Mouse (Mus musculus) CD4-positive helper T cell, adult 2 months (primary cell): ENCODE results near the gene Map2k4.

Experiments used
- DNase-seq: peaks from one replicate; pipeline ENCODE4 v3.0.0-alpha.2; 2012; ENCODE audit warnings: low read depth, missing footprints, low spot score

The Map2k4 gene

GRCm38 (mm10) chr11:65788154-65788553 lies at the start of gene Map2k4:
TSS of gene Map2k4 (minus strand) at chr11:65788297.
- DNase-seq, result peak; percentile 96

- DNase-seq, result no peak
Observed at GRCm38 (mm10) chr11:65824556-65824955, 36.5 kb upstream of the Map2k4 start.

DNA sequence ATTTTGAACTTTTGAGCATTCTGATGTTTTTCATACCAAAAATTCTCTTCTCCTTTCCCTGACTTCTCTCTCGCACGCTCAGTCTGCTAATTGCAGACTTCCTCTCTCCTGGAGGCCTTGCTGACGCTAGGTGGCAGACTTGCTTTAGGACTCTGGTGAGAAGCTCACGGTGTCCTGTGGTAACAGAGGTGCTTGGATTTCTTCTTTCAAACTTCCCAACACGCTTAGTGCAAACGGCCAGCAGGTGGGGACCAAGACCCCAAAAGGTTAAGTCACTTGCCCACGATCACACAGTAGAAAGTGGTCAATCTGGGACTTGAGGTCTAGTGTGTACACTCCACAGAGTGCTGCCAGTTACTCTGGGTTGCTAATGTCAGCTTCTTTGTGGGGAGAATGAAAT lies 32.8 kb upstream of the Map2k4 start:
- DNase-seq, result peak; percentile 20

GRCm38 (mm10) chr11:65820280-65820679 lies 32.2 kb upstream of the Map2k4 start:
- DNase-seq, result no peak

- no peak for DNase-seq
Observed at GRCm38 (mm10) chr11:65818193-65818592, 30.1 kb upstream of the Map2k4 start.

GRCm38 (mm10) chr11:65816237-65816636 lies 28.1 kb upstream of the Map2k4 start:
- no peak for DNase-seq

GRCm38 (mm10) chr11:65814381-65814780 lies 26.3 kb upstream of the Map2k4 start:
- DNase-seq, result no peak

- DNase-seq, result no peak
Observed at GRCm38 (mm10) chr11:65812088-65812487, 24.0 kb upstream of the Map2k4 start.

DNA sequence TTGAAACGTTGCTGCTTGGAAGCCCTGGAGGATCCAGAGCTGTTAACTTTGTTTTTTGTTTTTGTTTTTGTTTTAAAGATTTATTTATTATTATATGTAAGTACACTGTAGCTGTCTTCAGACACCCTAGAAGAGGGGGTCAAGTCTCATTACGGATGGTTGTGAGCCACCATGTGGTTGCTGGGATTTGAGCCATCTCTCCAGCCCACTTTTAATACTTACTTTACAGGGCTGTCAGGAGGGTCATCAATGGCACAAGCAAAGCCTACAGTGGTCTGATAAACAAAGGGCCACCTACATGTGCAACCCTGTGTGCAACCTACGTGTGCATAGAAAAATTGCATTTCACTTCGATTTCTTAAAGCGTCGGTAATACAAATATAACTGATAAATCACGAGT lies 19.5 kb upstream of the Map2k4 start:
- DNase-seq, result no peak

DNA sequence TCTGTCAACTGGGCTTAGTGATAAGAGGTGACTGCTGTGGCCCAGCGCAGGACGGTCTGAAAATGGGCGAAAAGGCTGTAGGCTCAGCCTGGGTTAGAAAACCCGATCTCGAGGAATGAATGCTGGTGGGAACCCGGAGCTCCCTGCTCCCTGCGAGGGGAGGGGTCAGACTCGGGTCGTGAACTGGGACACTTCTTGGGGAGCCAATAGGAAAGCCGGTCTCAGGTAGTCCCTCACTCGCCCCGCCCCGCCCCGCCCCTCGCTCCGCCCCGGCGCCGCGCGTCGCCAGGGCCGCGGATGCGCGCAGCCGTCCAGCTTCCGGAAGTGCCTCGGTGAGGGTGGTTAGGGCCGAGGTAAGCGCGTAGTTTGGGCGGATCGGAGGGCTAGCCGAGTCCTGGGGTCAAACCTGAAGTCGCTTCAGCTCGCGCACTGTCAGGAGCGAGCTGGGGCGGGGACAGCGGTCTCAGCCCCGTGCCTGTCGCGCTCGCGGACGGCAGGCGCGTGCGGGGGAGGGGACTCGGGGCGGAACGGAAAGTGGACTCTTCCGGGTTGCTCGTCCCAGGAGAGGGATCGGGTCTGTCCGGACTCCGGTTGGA lies 18.9 kb upstream of the Map2k4 start, which contains the start of gene Zkscan6:
Gene Zkscan6 (plus strand): TSS at position 267 of the 596 bp plus-strand sequence.
- peak; percentile 94 for DNase-seq

- DNase-seq, result peak; percentile 79
Observed at GRCm38 (mm10) chr11:65806321-65806904, 18.3 kb upstream of the Map2k4 start.

DNA sequence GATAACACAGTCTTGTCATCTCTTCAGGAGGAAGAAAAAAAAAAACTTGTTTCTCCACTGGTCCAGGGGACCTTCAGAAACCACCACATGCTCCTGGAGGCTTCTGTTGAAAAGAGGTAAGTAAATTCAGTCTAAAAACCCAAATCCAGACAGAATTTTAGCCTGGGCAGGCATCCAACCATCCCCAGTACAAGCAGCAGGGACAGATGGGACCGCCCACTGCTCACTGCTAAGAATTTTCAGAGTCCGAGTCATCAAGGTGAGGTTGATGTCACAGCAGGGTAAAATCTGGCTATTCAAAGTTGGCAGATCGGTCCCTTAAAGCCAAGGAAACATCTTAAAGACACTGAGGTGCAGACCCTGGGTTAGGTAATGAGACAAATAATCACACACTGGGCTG lies 13.8 kb upstream of the Map2k4 start:
- no peak for DNase-seq

GRCm38 (mm10) chr11:65795896-65796295 lies 7.8 kb upstream of the Map2k4 start:
- no peak for DNase-seq

GRCm38 (mm10) chr11:65794428-65795219 lies 6.5 kb upstream of the Map2k4 start:
- DNase-seq, result peak; percentile 77

- DNase-seq, result peak; percentile 51
Observed at GRCm38 (mm10) chr11:65787421-65788151, 511 bp downstream of the Map2k4 start.

DNA sequence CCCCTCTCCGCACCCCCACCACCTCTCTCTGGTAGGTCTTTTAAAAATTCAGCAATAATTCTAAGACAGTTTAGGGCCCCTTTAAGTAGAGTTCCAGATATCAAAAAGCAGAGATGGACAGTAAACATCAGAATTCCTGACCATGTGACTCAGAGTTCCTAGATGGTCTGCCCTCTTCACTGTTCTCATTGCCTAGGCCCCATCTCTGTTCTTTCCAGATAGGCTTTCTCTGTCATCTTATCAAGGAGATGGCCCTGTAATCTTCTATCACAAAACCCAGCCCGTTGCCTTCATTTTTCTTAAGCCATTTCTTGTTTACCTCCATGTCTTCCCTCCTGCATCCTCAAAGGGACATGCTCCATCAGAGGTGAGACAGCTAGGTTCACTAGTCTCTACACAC lies 1.9 kb downstream of the Map2k4 start:
- DNase-seq, result no peak

DNA sequence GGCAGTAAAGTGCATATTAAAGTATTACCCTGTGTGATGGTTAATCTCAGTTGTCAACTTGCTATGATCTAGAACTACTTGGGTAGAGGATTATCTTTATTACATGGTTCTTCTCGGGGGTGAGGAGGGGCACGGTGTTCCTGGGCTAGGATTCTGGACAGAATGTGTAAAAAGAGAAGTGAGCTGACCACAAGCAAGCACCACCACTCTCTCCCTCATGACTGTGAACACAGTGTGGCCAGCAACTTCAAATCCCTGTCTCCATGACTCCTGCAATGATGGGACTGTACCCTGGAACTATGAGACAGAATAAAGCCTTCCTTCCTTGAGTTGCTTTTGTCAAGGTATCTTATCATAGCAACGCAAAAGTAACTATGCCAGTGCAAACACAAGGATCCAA lies 6.5 kb downstream of the Map2k4 start:
- DNase-seq, result no peak

- DNase-seq, result no peak
Observed at GRCm38 (mm10) chr11:65779578-65779977, 8.5 kb downstream of the Map2k4 start.

DNA sequence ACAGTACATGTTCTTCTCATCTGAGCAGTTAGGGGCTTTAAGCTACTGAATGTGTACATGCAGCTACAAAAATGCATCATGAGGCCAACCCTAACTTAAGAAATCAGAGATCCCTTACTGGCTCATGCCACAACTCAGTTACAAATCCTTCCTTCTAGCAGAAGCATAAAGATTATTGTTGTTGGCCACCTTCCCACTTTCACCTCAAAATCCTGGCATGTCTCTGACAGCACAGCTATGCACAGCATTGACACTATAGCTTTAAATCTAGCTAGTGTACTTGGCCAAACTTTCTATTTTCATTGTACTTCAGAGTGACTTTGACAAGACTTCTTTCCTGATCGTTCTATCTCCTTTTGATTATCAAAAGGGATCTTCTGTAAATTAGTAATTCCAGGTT lies 9.0 kb downstream of the Map2k4 start:
- no peak for DNase-seq

- no peak for DNase-seq
Observed at GRCm38 (mm10) chr11:65777810-65778209, 10.3 kb downstream of the Map2k4 start.

DNA sequence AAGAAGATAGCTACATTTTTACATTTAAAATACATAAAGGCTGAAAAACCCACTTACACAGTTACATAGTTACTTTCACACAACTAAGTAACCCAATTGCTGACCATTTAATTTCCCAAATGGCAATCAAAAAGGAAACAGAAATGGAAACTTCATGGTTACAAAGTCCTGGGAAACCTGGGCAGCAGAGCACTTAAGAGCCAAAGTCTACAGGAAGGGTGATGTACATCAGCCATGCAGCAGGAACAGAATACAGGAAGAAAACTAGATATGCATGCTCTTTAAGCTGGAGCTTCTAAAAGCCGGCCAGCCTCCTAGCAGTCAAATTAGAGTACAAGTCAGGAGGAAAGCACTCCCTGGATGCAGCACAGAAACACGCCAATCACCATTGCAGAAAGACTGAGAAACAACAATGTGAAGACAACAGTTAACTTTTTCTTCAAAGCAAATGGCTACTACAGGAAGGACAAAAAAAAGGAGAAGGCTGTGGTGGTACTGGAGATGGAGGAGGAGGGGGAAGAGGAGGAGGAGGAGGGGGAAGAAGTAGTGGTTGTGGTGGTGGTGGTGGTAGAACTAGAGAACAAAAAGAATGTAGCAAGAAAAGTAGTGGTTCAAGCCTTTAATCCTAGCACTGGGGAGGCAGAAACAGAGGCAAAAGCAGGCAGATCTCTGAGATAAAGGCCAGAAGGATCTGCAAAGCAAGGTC lies 11.0 kb downstream of the Map2k4 start:
- DNase-seq, result no peak
